Mouse (Mus musculus) stomach, postnatal 0 days (tissue): ENCODE measurements at regions not wholly inside any gene's neighbourhood (a gene's known extent, or its start where the extent isn't known, plus 50 kb on each side); places are given as distances from the start of the nearest gene placed in this dataset.

Source experiments
- ATAC-seq: fragments of 200-750 bp; cut with Nextera tagmentation; 2 replicates; pipeline ENCODE4 v1.8.0; 2017; ENCODE audit not compliant: low FRiP score, low TSS enrichment
- DNase-seq: peaks from one replicate; pipeline ENCODE4 v3.0.0-alpha.2; 2016; ENCODE audit warnings: low spot score
- H3K27ac ChIP-seq: fragments of 300-500 bp; sonication (generic); replicated peaks from 2 replicates; pipeline ENCODE4 v1.5.1; 2014; ENCODE audit warnings: mild to moderate bottlenecking, control low read depth
- H3K27me3 ChIP-seq: fragments of 300-500 bp; sonication (generic); 2 replicates; pipeline ENCODE4 v1.6.1; 2014; ENCODE audit warnings: low read length; ENCODE audit not compliant: control insufficient read depth, insufficient read depth
- H3K36me3 ChIP-seq: fragments of 300-500 bp; sonication (generic); 2 replicates; pipeline ENCODE4 v1.6.1; 2014; ENCODE audit warnings: low read length, mixed read lengths; ENCODE audit not compliant: control insufficient read depth, insufficient read depth
- H3K4me1 ChIP-seq: fragments of 300-500 bp; sonication (generic); replicated peaks from 2 replicates; pipeline ENCODE4 v1.6.1; 2014; ENCODE audit warnings: antibody characterized with exemption; ENCODE audit not compliant: control insufficient read depth, insufficient read depth
- H3K4me2 ChIP-seq: fragments of 300-500 bp; sonication (generic); replicated peaks from 2 replicates; pipeline ENCODE4 v1.6.1; 2014; ENCODE audit warnings: low read depth, mild to moderate bottlenecking, control low read depth, moderate library complexity
- H3K4me3 ChIP-seq: fragments of 300-500 bp; sonication (generic); 2 replicates; pipeline ENCODE4 v1.5.1; 2014; ENCODE audit warnings: low read depth, low read length, control low read depth
- H3K9ac ChIP-seq: fragments of 300-500 bp; sonication (generic); 2 replicates; pipeline ENCODE4 v1.6.1; 2014; ENCODE audit warnings: mild to moderate bottlenecking, low read length, control low read depth, mixed read lengths
- H3K9me3 ChIP-seq: fragments of 300-500 bp; sonication (generic); 2 replicates; pipeline ENCODE4 v1.6.1; 2016; ENCODE audit warnings: low read length; ENCODE audit not compliant: control insufficient read depth
- CTCF ChIP-seq: IDR thresholded peaks from 2 replicates; pipeline ENCODE4 v1.5.1; 2016; ENCODE audit warnings: antibody characterized with exemption, low read depth, mild to moderate bottlenecking, moderate library complexity
- EP300 ChIP-seq: optimal IDR thresholded peaks from 2 replicates; pipeline ENCODE3; 2016; ENCODE audit warnings: antibody characterized with exemption
- WGBS: fragments of 180-500 bp; shearing (Covaris S2); extraction: QIAGEN DNeasy Blood & Tissue Kit; methylation state at CpG from one replicate; pipeline ENCODE4 v1.1.7; 2014; 5-methylcytosine and 5-hydroxymethylcytosine counted together

- no peak for ATAC-seq
- no peak for DNase-seq
- Histone ChIP-seq H3K4me1 (no peaks in the 10 kb centered on the region), H3K27ac (no peak overlapping the region), H3K9me3 (no peaks in the 10 kb centered on the region), H3K27me3 (no peaks in the 10 kb centered on the region), H3K9ac (no peak overlapping the region), H3K4me3 (no peak overlapping the region), H3K4me2 (no peak overlapping the region), H3K36me3 (no peaks in the 10 kb centered on the region)
- no peak for TF ChIP-seq EP300
- TF ChIP-seq CTCF: no peak
Observed at GRCm38 (mm10) chrX:92981141-92981540, 305.1 kb upstream of the Arx start.

- TF ChIP-seq EP300 (no peak), CTCF (no peak)
- WGBS: 72% methylated on average over 9 of the region's 9 CpGs
Observed at GRCm38 (mm10) chrX:93002236-93002976, 283.8 kb upstream of the Arx start.

GRCm38 (mm10) chrX:93006681-93007080 lies 279.6 kb upstream of the Arx start:
- 70% methylated on average over 2 of the region's 2 CpGs for WGBS
- no peak for ATAC-seq
- Histone ChIP-seq H3K4me1 (no peaks in the 10 kb centered on the region), H3K9me3 (no peaks in the 10 kb centered on the region), H3K27me3 (no peaks in the 10 kb centered on the region), H3K4me2 (no peak overlapping the region), H3K9ac (no peak overlapping the region), H3K4me3 (no peak overlapping the region), H3K27ac (no peak overlapping the region), H3K36me3 (no peaks in the 10 kb centered on the region)
- DNase-seq: no peak
- no peak for TF ChIP-seq EP300
- no peak for TF ChIP-seq CTCF

More at GRCm38 (mm10) chrX:93002236-93002976, 283.8 kb upstream of the Arx start:
- Histone ChIP-seq H3K36me3 (no peaks in the 10 kb centered on the region), H3K27me3 (no peaks in the 10 kb centered on the region), H3K4me2 (no peak overlapping the region), H3K27ac (no peak overlapping the region), H3K4me1 (no peaks in the 10 kb centered on the region), H3K9me3 (no peaks in the 10 kb centered on the region), H3K4me3 (no peak overlapping the region), H3K9ac (no peak overlapping the region)
- DNase-seq (no peak), ATAC-seq (no peak)

- H3K27ac ChIP-seq: no peak overlapping the region
- DNase-seq: no peak
- H3K27me3 ChIP-seq: no peaks in the 10 kb centered on the region
- 55% methylated on average over 2 of the region's 2 CpGs for WGBS
- H3K9ac ChIP-seq: no peak overlapping the region
- no peak for ATAC-seq
- H3K4me3 ChIP-seq: no peak overlapping the region
- no peak overlapping the region for H3K4me2 ChIP-seq
- no peaks in the 10 kb centered on the region for H3K36me3 ChIP-seq
- TF ChIP-seq CTCF (no peak), EP300 (no peak)
- no peaks in the 10 kb centered on the region for H3K9me3 ChIP-seq
- H3K4me1 ChIP-seq: no peaks in the 10 kb centered on the region
Observed at GRCm38 (mm10) chrX:93011578-93011977, 274.7 kb upstream of the Arx start.

GRCm38 (mm10) chrX:93016391-93016790 lies 269.9 kb upstream of the Arx start:
- Histone ChIP-seq H3K4me1 (no peaks in the 10 kb centered on the region), H3K4me3 (no peak overlapping the region), H3K36me3 (no peaks in the 10 kb centered on the region), H3K9me3 (no peaks in the 10 kb centered on the region), H3K27me3 (no peaks in the 10 kb centered on the region), H3K9ac (no peak overlapping the region), H3K4me2 (no peak overlapping the region), H3K27ac (no peak overlapping the region)
- WGBS: 59% methylated on average over 3 of the region's 3 CpGs
- ATAC-seq: no peak
- no peak for DNase-seq
- no peak for TF ChIP-seq CTCF
- TF ChIP-seq EP300: no peak

GRCm38 (mm10) chrX:93041096-93041495 lies 245.1 kb upstream of the Arx start:
- Histone ChIP-seq H3K4me1 (no peaks in the 10 kb centered on the region), H3K27me3 (no peaks in the 10 kb centered on the region), H3K4me3 (no peak overlapping the region), H3K4me2 (no peak overlapping the region), H3K9ac (no peak overlapping the region), H3K9me3 (no peaks in the 10 kb centered on the region), H3K36me3 (no peaks in the 10 kb centered on the region), H3K27ac (no peak overlapping the region)
- no peak for DNase-seq
- no peak for ATAC-seq
- WGBS: 87% methylated on average over 1 of the region's 1 CpGs
- TF ChIP-seq CTCF (no peak), EP300 (no peak)
